Mouse (Mus musculus): ENCODE data around the gene Nsrp1. TPM values are rescaled to one million over a fixed set of nuclear protein-coding genes. Genes with fewer than 3 reads are reported as not detected.

Gene Nsrp1
- polyA plus RNA-seq, 1 experiment from 2014 or later: 58.2 TPM

- DNase-seq (no peak), ATAC-seq (ENCODE audit: insufficient read depth) (no peak)
- Histone ChIP-seq H3K4me2 (no peak overlapping the region), H3K4me3 (ENCODE audit: low read depth, low read length) (no peak overlapping the region), H3K36me3 (ENCODE audit: insufficient read depth) (peaks cover 17% of the 10 kb centered on the region), H3K27ac (ENCODE audit: low read depth) (no peak overlapping the region), H3K9ac (no peak overlapping the region), H3K4me1 (ENCODE audit: insufficient read depth) (no peaks in the 10 kb centered on the region), H3K9me3 (ENCODE audit: low read depth, low read length) (no peaks in the 10 kb centered on the region), H3K27me3 (ENCODE audit: insufficient read depth, low read length) (no peaks in the 10 kb centered on the region)
- no peak for TF ChIP-seq CTCF (IDR thresholded peaks at IDR 0.05; ENCODE audit: low read depth)
- WGBS: 79% methylated on average over 2 of the region's 2 CpGs
These were observed 14.8 kb downstream of the Nsrp1 start for GRCm38 (mm10) chr11:77063406-77063805.

GRCm38 (mm10) chr11:77061951-77062350, 16.3 kb downstream of the Nsrp1 start:
- DNase-seq: peak; percentile 54
- Histone ChIP-seq H3K4me1 (ENCODE audit: insufficient read depth) (no peaks in the 10 kb centered on the region), H3K36me3 (ENCODE audit: insufficient read depth) (peaks cover 13% of the 10 kb centered on the region), H3K9ac (no peak overlapping the region), H3K4me3 (ENCODE audit: low read depth, low read length) (no peak overlapping the region), H3K27ac (ENCODE audit: low read depth) (no peak overlapping the region), H3K4me2 (no peak overlapping the region), H3K9me3 (ENCODE audit: low read depth, low read length) (no peaks in the 10 kb centered on the region), H3K27me3 (ENCODE audit: insufficient read depth, low read length) (no peaks in the 10 kb centered on the region)
- 57% methylated on average over 5 of the region's 5 CpGs for WGBS
- no peak for TF ChIP-seq CTCF (IDR thresholded peaks at IDR 0.05; ENCODE audit: low read depth)
- no peak for ATAC-seq (ENCODE audit: insufficient read depth)

GRCm38 (mm10) chr11:77042816-77043215, 35.4 kb downstream of the Nsrp1 start:
- Histone ChIP-seq H3K4me3 (ENCODE audit: low read depth, low read length) (no peak overlapping the region), H3K36me3 (ENCODE audit: insufficient read depth) (peaks cover 24% of the 10 kb centered on the region)

GRCm38 (mm10) chr11:77041891-77042290, 36.3 kb downstream of the Nsrp1 start:
- Histone ChIP-seq H3K36me3 (ENCODE audit: insufficient read depth) (peaks cover 18% of the 10 kb centered on the region), H3K9me3 (ENCODE audit: low read depth, low read length) (no peaks in the 10 kb centered on the region), H3K9ac (no peak overlapping the region), H3K27ac (ENCODE audit: low read depth) (no peak overlapping the region), H3K4me1 (ENCODE audit: insufficient read depth) (no peaks in the 10 kb centered on the region), H3K4me3 (ENCODE audit: low read depth, low read length) (no peak overlapping the region), H3K4me2 (no peak overlapping the region), H3K27me3 (ENCODE audit: insufficient read depth, low read length) (no peaks in the 10 kb centered on the region)
- no peak for TF ChIP-seq CTCF (IDR thresholded peaks at IDR 0.05; ENCODE audit: low read depth)
- DNase-seq (no peak), ATAC-seq (ENCODE audit: insufficient read depth) (no peak)
- 87% methylated on average over 4 of the region's 4 CpGs for WGBS

More at GRCm38 (mm10) chr11:77042816-77043215, 35.4 kb downstream of the Nsrp1 start:
- Histone ChIP-seq H3K4me1 (ENCODE audit: insufficient read depth) (no peaks in the 10 kb centered on the region), H3K9ac (no peak overlapping the region), H3K27me3 (ENCODE audit: insufficient read depth, low read length) (no peaks in the 10 kb centered on the region), H3K4me2 (no peak overlapping the region), H3K9me3 (ENCODE audit: low read depth, low read length) (no peaks in the 10 kb centered on the region), H3K27ac (ENCODE audit: low read depth) (no peak overlapping the region)
- TF ChIP-seq CTCF (IDR thresholded peaks at IDR 0.05; ENCODE audit: low read depth): no peak
- DNase-seq (no peak), ATAC-seq (ENCODE audit: insufficient read depth) (no peak)
- 88% methylated on average over 2 of the region's 2 CpGs for WGBS

GRCm38 (mm10) chr11:77031151-77031934, 46.9 kb downstream of the Nsrp1 start:
- ATAC-seq (ENCODE audit: insufficient read depth): no peak
- WGBS: 71% methylated on average over 14 of the region's 14 CpGs
- no peak for TF ChIP-seq CTCF (IDR thresholded peaks at IDR 0.05; ENCODE audit: low read depth)

GRCm38 (mm10) chr11:77028157-77028556, 50.1 kb downstream of the Nsrp1 start:
- no peaks in the 10 kb centered on the region for H3K36me3 ChIP-seq (ENCODE audit: insufficient read depth)
- H3K27ac ChIP-seq (ENCODE audit: low read depth): no peak overlapping the region
- H3K27me3 ChIP-seq (ENCODE audit: insufficient read depth, low read length): no peaks in the 10 kb centered on the region
- H3K4me2 ChIP-seq: no peak overlapping the region
- ATAC-seq (ENCODE audit: insufficient read depth): no peak
- no peaks in the 10 kb centered on the region for H3K4me1 ChIP-seq (ENCODE audit: insufficient read depth)
- no peak for DNase-seq
- no peaks in the 10 kb centered on the region for H3K9me3 ChIP-seq (ENCODE audit: low read depth, low read length)
- WGBS: 80% methylated on average over 3 of the region's 3 CpGs
- TF ChIP-seq CTCF (IDR thresholded peaks at IDR 0.05; ENCODE audit: low read depth): no peak
- H3K9ac ChIP-seq: no peak overlapping the region
- no peak overlapping the region for H3K4me3 ChIP-seq (ENCODE audit: low read depth, low read length)

More at GRCm38 (mm10) chr11:77031151-77031934, 46.9 kb downstream of the Nsrp1 start:
- DNase-seq: no peak
- Histone ChIP-seq H3K4me3 (ENCODE audit: low read depth, low read length) (no peak overlapping the region), H3K4me2 (no peak overlapping the region), H3K9ac (no peak overlapping the region), H3K4me1 (ENCODE audit: insufficient read depth) (no peaks in the 10 kb centered on the region), H3K9me3 (ENCODE audit: low read depth, low read length) (no peaks in the 10 kb centered on the region), H3K27me3 (ENCODE audit: insufficient read depth, low read length) (no peaks in the 10 kb centered on the region), H3K36me3 (ENCODE audit: insufficient read depth) (no peaks in the 10 kb centered on the region), H3K27ac (ENCODE audit: low read depth) (no peak overlapping the region)

- Histone ChIP-seq H3K9me3 (ENCODE audit: low read depth, low read length) (no peaks in the 10 kb centered on the region), H3K27ac (ENCODE audit: low read depth) (no peak overlapping the region), H3K4me1 (ENCODE audit: insufficient read depth) (no peaks in the 10 kb centered on the region), H3K36me3 (ENCODE audit: insufficient read depth) (no peaks in the 10 kb centered on the region), H3K4me3 (ENCODE audit: low read depth, low read length) (no peak overlapping the region), H3K4me2 (no peak overlapping the region), H3K27me3 (ENCODE audit: insufficient read depth, low read length) (no peaks in the 10 kb centered on the region), H3K9ac (no peak overlapping the region)
- 54% methylated on average over 3 of the region's 3 CpGs for WGBS
- DNase-seq (no peak), ATAC-seq (ENCODE audit: insufficient read depth) (no peak)
- peak; percentile 30 for TF ChIP-seq CTCF (IDR thresholded peaks at IDR 0.05; ENCODE audit: low read depth)
These were observed 51.7 kb downstream of the Nsrp1 start for GRCm38 (mm10) chr11:77026559-77026958.

Measured in lung, embryonic 14.5 days (tissue).